Mouse (Mus musculus): Measurements from ENCODE around the gene Pcid2. TPM values are rescaled to one million over a fixed set of nuclear protein-coding genes. Genes with fewer than 3 reads are reported as not detected.
"Not testable (repeated sequence)": the region's sequence is repeated elsewhere in the genome, so short reads cannot be mapped to it uniquely, and the experiment has no call there.

Gene Pcid2
- polyA plus RNA-seq, 1 experiment from 2014 or later = 9.6 TPM

DNA sequence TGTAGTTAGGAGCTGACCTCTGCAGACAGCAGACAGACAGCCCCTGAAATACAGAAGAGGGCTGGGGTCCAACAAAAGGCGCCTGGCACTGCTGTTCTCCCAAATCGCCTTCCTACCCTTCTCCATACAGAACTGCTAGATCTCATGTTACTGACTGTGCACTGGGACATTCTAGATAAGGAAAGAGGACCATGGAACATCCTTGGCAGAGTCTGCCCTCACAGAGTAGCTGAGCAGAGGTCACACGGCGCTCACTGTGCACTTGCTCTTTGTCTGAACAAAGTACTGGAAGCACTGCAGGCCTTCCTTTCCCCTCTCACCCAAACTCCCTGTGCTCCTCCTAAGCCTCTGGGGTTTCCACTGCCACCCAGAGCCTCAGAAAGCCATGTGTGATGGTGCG lies 36.4 kb upstream of the Pcid2 start:
- no peak for TF ChIP-seq CTCF (IDR thresholded peaks at IDR 0.05; ENCODE audit: low read depth)
- Histone ChIP-seq H3K4me3 (ENCODE audit: low read depth, low read length) (no peak overlapping the region), H3K4me1 (replicated peaks; ENCODE audit: control insufficient read depth, insufficient read depth, low read length) (no peaks in the 10 kb centered on the region), H3K9ac (ENCODE audit: low read depth, low read length) (no peak overlapping the region), H3K27me3 (replicated peaks; ENCODE audit: control insufficient read depth, insufficient read depth, low read length) (no peaks in the 10 kb centered on the region), H3K4me2 (replicated peaks; ENCODE audit: low read depth) (no peak overlapping the region), H3K27ac (ENCODE audit: low read depth, low read length) (no peak overlapping the region; the same call in 1 of the 2 replicates), H3K36me3 (ENCODE audit: control insufficient read depth, insufficient read depth) (peaks cover 98% of the 10 kb centered on the region), H3K9me3 (ENCODE audit: control insufficient read depth) (no peaks in the 10 kb centered on the region)
- 88% methylated on average over 5 of the region's 5 CpGs for WGBS
- ATAC-seq = no peak

- no peak overlapping the region for H3K9ac ChIP-seq (ENCODE audit: low read depth, low read length)
- WGBS = 65% methylated on average over 6 of the region's 6 CpGs
- no peak for TF ChIP-seq CTCF (IDR thresholded peaks at IDR 0.05; ENCODE audit: low read depth)
- H3K4me1 ChIP-seq (replicated peaks; ENCODE audit: control insufficient read depth, insufficient read depth, low read length) = no peaks in the 10 kb centered on the region
- no peaks in the 10 kb centered on the region for H3K27me3 ChIP-seq (replicated peaks; ENCODE audit: control insufficient read depth, insufficient read depth, low read length)
- ATAC-seq = peak; percentile 67
- H3K4me2 ChIP-seq (replicated peaks; ENCODE audit: low read depth) = no peak overlapping the region
- no peaks in the 10 kb centered on the region for H3K9me3 ChIP-seq (ENCODE audit: control insufficient read depth)
- 0 out of 2 replicates have a peak overlapping the region, but pooled peaks have one; percentile 35 for H3K27ac ChIP-seq (ENCODE audit: low read depth, low read length)
- H3K36me3 ChIP-seq (ENCODE audit: control insufficient read depth, insufficient read depth) = peaks cover 96% of the 10 kb centered on the region
- H3K4me3 ChIP-seq (ENCODE audit: low read depth, low read length) = no peak overlapping the region
Measured at GRCm38 (mm10) chr8:13139641-13140182, 34.5 kb upstream of the Pcid2 start.

GRCm38 (mm10) chr8:13132220-13132619 lies 27.0 kb upstream of the Pcid2 start:
- peaks cover 85% of the 10 kb centered on the region for H3K36me3 ChIP-seq (ENCODE audit: control insufficient read depth, insufficient read depth)
- peak; percentile 69 for TF ChIP-seq CTCF (IDR thresholded peaks at IDR 0.05; ENCODE audit: low read depth)

GRCm38 (mm10) chr8:13124897-13125296 lies 19.6 kb upstream of the Pcid2 start:
- ATAC-seq = no peak
- Histone ChIP-seq H3K4me3 (ENCODE audit: low read depth, low read length) (no peak overlapping the region), H3K4me1 (replicated peaks; ENCODE audit: control insufficient read depth, insufficient read depth, low read length) (no peaks in the 10 kb centered on the region), H3K9me3 (ENCODE audit: control insufficient read depth) (no peaks in the 10 kb centered on the region), H3K4me2 (replicated peaks; ENCODE audit: low read depth) (no peak overlapping the region), H3K9ac (ENCODE audit: low read depth, low read length) (no peak overlapping the region), H3K27ac (ENCODE audit: low read depth, low read length) (no peak overlapping the region), H3K27me3 (replicated peaks; ENCODE audit: control insufficient read depth, insufficient read depth, low read length) (no peaks in the 10 kb centered on the region), H3K36me3 (ENCODE audit: control insufficient read depth, insufficient read depth) (peaks cover 74% of the 10 kb centered on the region)
- WGBS = 89% methylated on average over 8 of the region's 8 CpGs
- TF ChIP-seq CTCF (IDR thresholded peaks at IDR 0.05; ENCODE audit: low read depth) = no peak

More at GRCm38 (mm10) chr8:13132220-13132619, 27.0 kb upstream of the Pcid2 start:
- not testable (repeated sequence) for H3K27me3 ChIP-seq (replicated peaks; ENCODE audit: control insufficient read depth, insufficient read depth, low read length); ATAC-seq; H3K9me3 ChIP-seq (ENCODE audit: control insufficient read depth); H3K4me1 ChIP-seq (replicated peaks; ENCODE audit: control insufficient read depth, insufficient read depth, low read length); H3K9ac ChIP-seq (ENCODE audit: low read depth, low read length); H3K4me2 ChIP-seq (replicated peaks; ENCODE audit: low read depth); H3K4me3 ChIP-seq (ENCODE audit: low read depth, low read length); H3K27ac ChIP-seq (ENCODE audit: low read depth, low read length)
- 69% methylated on average over 9 of the region's 9 CpGs for WGBS

- Histone ChIP-seq H3K4me3 (ENCODE audit: low read depth, low read length) (no peak overlapping the region), H3K36me3 (ENCODE audit: control insufficient read depth, insufficient read depth) (peaks cover 76% of the 10 kb centered on the region), H3K27ac (ENCODE audit: low read depth, low read length) (no peak overlapping the region), H3K4me2 (replicated peaks; ENCODE audit: low read depth) (no peak overlapping the region), H3K4me1 (replicated peaks; ENCODE audit: control insufficient read depth, insufficient read depth, low read length) (no peaks in the 10 kb centered on the region), H3K9me3 (ENCODE audit: control insufficient read depth) (no peaks in the 10 kb centered on the region), H3K9ac (ENCODE audit: low read depth, low read length) (no peak overlapping the region), H3K27me3 (replicated peaks; ENCODE audit: control insufficient read depth, insufficient read depth, low read length) (no peaks in the 10 kb centered on the region)
- TF ChIP-seq CTCF (IDR thresholded peaks at IDR 0.05; ENCODE audit: low read depth) = no peak
- ATAC-seq = no peak
- 90% methylated on average over 7 of the region's 7 CpGs for WGBS
Measured at GRCm38 (mm10) chr8:13122887-13123421, 17.7 kb upstream of the Pcid2 start.

DNA sequence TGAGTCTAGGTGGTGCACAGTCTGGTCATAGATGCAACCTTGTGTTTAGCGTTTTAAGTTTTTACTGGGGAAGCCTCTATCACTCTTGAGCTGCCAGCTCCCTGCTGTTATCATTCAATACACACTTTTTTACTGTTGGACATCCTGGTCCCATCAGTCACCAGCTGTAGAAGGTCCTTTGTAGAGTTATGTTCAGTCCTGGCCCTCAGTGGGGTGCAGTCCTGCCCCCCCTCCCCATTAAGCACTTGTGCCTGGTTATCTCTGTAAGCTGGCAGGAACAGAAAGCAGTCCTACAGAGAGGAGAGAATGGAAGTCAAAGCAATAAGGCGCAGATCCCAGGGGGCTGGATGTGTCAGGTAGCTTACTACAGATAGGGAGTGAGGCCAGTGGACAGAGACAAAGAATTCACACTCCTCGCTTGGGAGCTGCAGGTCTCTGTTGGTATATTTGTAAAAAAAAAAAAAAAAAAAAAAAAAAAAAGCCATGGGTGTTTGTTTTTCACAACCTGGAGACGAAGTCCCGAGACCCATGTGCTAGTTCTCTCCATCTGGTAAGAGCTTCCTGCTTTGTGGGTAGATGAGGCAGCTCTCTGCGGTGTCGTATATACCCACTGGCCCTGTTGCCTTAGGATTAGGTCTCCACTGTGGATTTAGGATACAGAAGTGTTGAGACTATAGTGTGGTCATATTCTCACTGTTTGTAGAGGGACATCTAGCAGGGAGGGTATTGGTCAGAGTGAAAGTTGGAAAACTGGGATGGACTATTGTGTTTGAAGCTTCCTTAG lies 15.8 kb upstream of the Pcid2 start:
- Histone ChIP-seq H3K27me3 (replicated peaks; ENCODE audit: control insufficient read depth, insufficient read depth, low read length) (no peaks in the 10 kb centered on the region), H3K4me2 (replicated peaks; ENCODE audit: low read depth) (no peak overlapping the region), H3K4me3 (ENCODE audit: low read depth, low read length) (no peak overlapping the region), H3K36me3 (ENCODE audit: control insufficient read depth, insufficient read depth) (peaks cover 63% of the 10 kb centered on the region), H3K9ac (ENCODE audit: low read depth, low read length) (no peak overlapping the region), H3K4me1 (replicated peaks; ENCODE audit: control insufficient read depth, insufficient read depth, low read length) (no peaks in the 10 kb centered on the region), H3K9me3 (ENCODE audit: control insufficient read depth) (no peaks in the 10 kb centered on the region), H3K27ac (ENCODE audit: low read depth, low read length) (no peak overlapping the region)
- ATAC-seq = no peak
- 84% methylated on average over 7 of the region's 7 CpGs for WGBS
- TF ChIP-seq CTCF (IDR thresholded peaks at IDR 0.05; ENCODE audit: low read depth) = no peak
